Mouse (Mus musculus): Measurements from ENCODE around the gene Mastl. TPM values are rescaled to one million over a fixed set of nuclear protein-coding genes. Genes with fewer than 3 reads are reported as not detected.
A peak's percentile ranks its signal among the peaks of the same experiment; 100 is the strongest.

The Mastl gene
- polyA plus RNA-seq, 1 experiment from 2014 or later, result 8.5 TPM

GRCm38 (mm10) chr2:23084540-23084939 lies 71.3 kb downstream of the Mastl start:
- H3K4me1 ChIP-seq (replicated peaks), result no peaks in the 10 kb centered on the region
- no peaks in the 10 kb centered on the region for H3K27me3 ChIP-seq
- no peak overlapping the region for H3K9ac ChIP-seq
- H3K9me3 ChIP-seq (replicated peaks), result no peaks in the 10 kb centered on the region
- H3K36me3 ChIP-seq, result peaks cover 29% of the 10 kb centered on the region
- no peak overlapping the region for H3K4me3 ChIP-seq (replicated peaks)
- DNase-seq, result no peak
- no peak for ATAC-seq (ENCODE audit: low read depth)
- WGBS (ENCODE audit: insufficient replicate concordance), result 87% methylated on average over 8 of the region's 8 CpGs
- no peak overlapping the region for H3K27ac ChIP-seq
- H3K4me2 ChIP-seq, result no peak overlapping the region

- ATAC-seq (ENCODE audit: low read depth), result no peak
- no peak for DNase-seq
- H3K36me3 ChIP-seq, result peaks cover 34% of the 10 kb centered on the region
These were observed 77.2 kb downstream of the Mastl start for GRCm38 (mm10) chr2:23078588-23078987.

GRCm38 (mm10) chr2:23077693-23078092 lies 78.1 kb downstream of the Mastl start:
- no peak overlapping the region for H3K9ac ChIP-seq
- no peak overlapping the region for H3K4me2 ChIP-seq
- DNase-seq (no peak), ATAC-seq (ENCODE audit: low read depth) (no peak)
- H3K4me1 ChIP-seq (replicated peaks), result no peaks in the 10 kb centered on the region; the same call in 1 of the 2 replicates
- H3K4me3 ChIP-seq (replicated peaks), result no peak overlapping the region
- no peak overlapping the region for H3K27ac ChIP-seq
- H3K27me3 ChIP-seq, result no peaks in the 10 kb centered on the region
- H3K36me3 ChIP-seq, result peaks cover 33% of the 10 kb centered on the region
- WGBS (ENCODE audit: insufficient replicate concordance), result 77% methylated on average over 5 of the region's 5 CpGs
- H3K9me3 ChIP-seq (replicated peaks), result no peaks in the 10 kb centered on the region

More at GRCm38 (mm10) chr2:23078588-23078987, 77.2 kb downstream of the Mastl start:
- Histone ChIP-seq H3K9ac (no peak overlapping the region), H3K9me3 (replicated peaks) (no peaks in the 10 kb centered on the region), H3K27me3 (no peaks in the 10 kb centered on the region), H3K4me1 (replicated peaks) (no peaks in the 10 kb centered on the region; the same call in 1 of the 2 replicates), H3K4me3 (replicated peaks) (no peak overlapping the region), H3K27ac (no peak overlapping the region), H3K4me2 (no peak overlapping the region)
- 85% methylated on average over 2 of the region's 2 CpGs for WGBS (ENCODE audit: insufficient replicate concordance)

GRCm38 (mm10) chr2:23076783-23077182 lies 79.0 kb downstream of the Mastl start:
- Histone ChIP-seq H3K4me1 (replicated peaks) (no peaks in the 10 kb centered on the region; the same call in none of the 2 replicates), H3K27ac (no peak overlapping the region), H3K27me3 (no peaks in the 10 kb centered on the region), H3K9ac (no peak overlapping the region), H3K4me3 (replicated peaks) (no peak overlapping the region), H3K4me2 (no peak overlapping the region), H3K9me3 (replicated peaks) (no peaks in the 10 kb centered on the region), H3K36me3 (peaks cover 32% of the 10 kb centered on the region)
- no peak for DNase-seq
- no peak for ATAC-seq (ENCODE audit: low read depth)

GRCm38 (mm10) chr2:23075846-23076245 lies 80.0 kb downstream of the Mastl start:
- H3K27ac ChIP-seq, result no peak overlapping the region
- no peaks in the 10 kb centered on the region for H3K27me3 ChIP-seq
- no peak overlapping the region for H3K4me2 ChIP-seq
- peaks cover 25% of the 10 kb centered on the region for H3K36me3 ChIP-seq
- no peak for DNase-seq
- no peak overlapping the region for H3K9ac ChIP-seq
- no peak overlapping the region for H3K4me3 ChIP-seq (replicated peaks)
- no peaks in the 10 kb centered on the region; the same call in none of the 2 replicates for H3K4me1 ChIP-seq (replicated peaks)
- H3K9me3 ChIP-seq (replicated peaks), result no peaks in the 10 kb centered on the region
- no peak for ATAC-seq (ENCODE audit: low read depth)

- WGBS (ENCODE audit: insufficient replicate concordance), result 65% methylated on average over 1 of the region's 1 CpGs
- Histone ChIP-seq H3K9me3 (replicated peaks) (no peaks in the 10 kb centered on the region), H3K36me3 (peaks cover 15% of the 10 kb centered on the region), H3K4me3 (replicated peaks) (no peak overlapping the region), H3K9ac (no peak overlapping the region), H3K4me1 (replicated peaks) (peaks cover 13% of the 10 kb centered on the region), H3K4me2 (no peak overlapping the region), H3K27ac (no peak overlapping the region), H3K27me3 (no peaks in the 10 kb centered on the region)
- DNase-seq, result no peak
- no peak for ATAC-seq (ENCODE audit: low read depth)
These were observed 84.4 kb downstream of the Mastl start for GRCm38 (mm10) chr2:23071406-23071805.

- H3K4me1 ChIP-seq (replicated peaks), result peaks cover 13% of the 10 kb centered on the region
- H3K9me3 ChIP-seq (replicated peaks), result no peaks in the 10 kb centered on the region
- DNase-seq (no peak), ATAC-seq (ENCODE audit: low read depth) (no peak)
- no peak overlapping the region for H3K27ac ChIP-seq
- H3K4me3 ChIP-seq (replicated peaks), result no peak overlapping the region
- no peak overlapping the region for H3K4me2 ChIP-seq
- H3K27me3 ChIP-seq, result no peaks in the 10 kb centered on the region
- WGBS (ENCODE audit: insufficient replicate concordance), result 80% methylated on average over 2 of the region's 2 CpGs
- peaks cover 10% of the 10 kb centered on the region for H3K36me3 ChIP-seq
- no peak overlapping the region for H3K9ac ChIP-seq
These were observed 85.3 kb downstream of the Mastl start for GRCm38 (mm10) chr2:23070491-23070890.

- H3K9ac ChIP-seq, result peak overlapping the region; percentile 90
- peak; percentile 90 for DNase-seq
- H3K27ac ChIP-seq, result peak overlapping the region; percentile 96
- H3K4me3 ChIP-seq (replicated peaks), result peak overlapping the region; percentile 78
- H3K27me3 ChIP-seq, result no peaks in the 10 kb centered on the region
- H3K4me1 ChIP-seq (replicated peaks), result peaks cover 13% of the 10 kb centered on the region
- under 1% methylated on average over 50 of the region's 50 CpGs for WGBS (ENCODE audit: insufficient replicate concordance)
- ATAC-seq (ENCODE audit: low read depth), result peak; percentile 88
- H3K36me3 ChIP-seq, result peaks cover 10% of the 10 kb centered on the region
- peak overlapping the region; percentile 99 for H3K4me2 ChIP-seq
- H3K9me3 ChIP-seq (replicated peaks), result no peaks in the 10 kb centered on the region
These were observed 86.7 kb downstream of the Mastl start for GRCm38 (mm10) chr2:23068894-23069744.

- Histone ChIP-seq H3K9me3 (replicated peaks) (no peaks in the 10 kb centered on the region), H3K36me3 (peaks cover 5% of the 10 kb centered on the region), H3K27ac (peak overlapping the region; percentile 96), H3K4me3 (replicated peaks) (peak overlapping the region; percentile 78), H3K27me3 (no peaks in the 10 kb centered on the region), H3K4me1 (replicated peaks) (peaks cover 13% of the 10 kb centered on the region), H3K9ac (peak overlapping the region; percentile 90), H3K4me2 (peak overlapping the region; percentile 99)
- under 1% methylated on average over 21 of the region's 21 CpGs for WGBS (ENCODE audit: insufficient replicate concordance)
- ATAC-seq (ENCODE audit: low read depth) (peak; percentile 63), DNase-seq (no peak)
These were observed 87.5 kb downstream of the Mastl start for GRCm38 (mm10) chr2:23068370-23068737.

GRCm38 (mm10) chr2:23067552-23068369 lies 88.1 kb downstream of the Mastl start, which contains the start of gene Acbd5:
Acbd5 (plus strand) TSS chr2:23068167.
- ATAC-seq (ENCODE audit: low read depth) (peak; percentile 92), DNase-seq (peak; percentile 93)
- H3K4me1 ChIP-seq (replicated peaks), result peaks cover 13% of the 10 kb centered on the region
- peak within 1 kb of the TSS; percentile 78 for H3K4me3 ChIP-seq (replicated peaks)
- 2% methylated on average over 34 of the region's 34 CpGs for WGBS (ENCODE audit: insufficient replicate concordance)
- peak within 1 kb of the TSS; percentile 90 for H3K9ac ChIP-seq
- peak within 1 kb of the TSS; percentile 96 for H3K27ac ChIP-seq
- H3K27me3 ChIP-seq, result no peaks in the 10 kb centered on the region
- peaks cover 5% of the 10 kb centered on the region; the same call in 1 of the 2 replicates for H3K36me3 ChIP-seq
- H3K9me3 ChIP-seq (replicated peaks), result no peaks in the 10 kb centered on the region
- peak within 1 kb of the TSS; percentile 99 for H3K4me2 ChIP-seq

Data from liver, embryonic 13.5 days (tissue).